ENCODE assay signal across 24 mouse cellular contexts in the genomic region with DNA sequence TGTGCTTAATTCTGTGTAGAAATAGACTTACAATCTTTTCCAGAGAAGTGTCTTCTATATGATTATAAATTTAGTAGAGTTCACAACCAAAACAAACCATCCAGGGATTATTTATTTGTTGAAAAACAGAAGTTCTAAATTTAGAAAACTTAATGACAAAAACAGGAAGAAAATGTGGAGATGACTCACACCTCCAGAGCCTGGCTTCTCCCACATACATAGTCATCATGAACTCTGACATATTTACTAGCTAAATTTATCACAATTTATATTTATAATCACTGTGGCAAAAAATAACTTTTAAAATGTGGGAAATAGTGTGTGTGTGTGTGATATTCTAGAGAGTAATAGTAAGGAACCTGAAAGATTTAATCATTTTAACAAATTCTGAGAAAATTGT.
DNase-seq lines count a peak whose midpoint lies in the region; TF ChIP-seq lines count a peak whose summit lies in the region.
"Had no signal": no experiment of that assay in that cellular context is flagged by ENCODE, and none has a peak within 500 bp of the region (broad histone marks: within the 10 kb centered on the region; RNA-seq: fewer than 3 reads in every experiment).

No protein-coding gene starts in this region.

- no peaks in the 10 kb centered on the region for H3K79me2 ChIP-seq in MEL (ENCODE audit: control insufficient read depth, insufficient read depth, low read length, poor library complexity)

- TF ChIP-seq CTCF in MEL (IDR thresholded peaks at IDR 0.05 in 2 of 3, conservative IDR thresholded peaks at IDR 0.05 in 1 of 3; ENCODE audit: control insufficient read depth in 1 of 3, insufficient read depth in 1 of 3, low read depth in 2 of 3, low read length in 3 of 3, poor library complexity in 1 of 3, severe bottlenecking in 1 of 3), result no peak

- H3K36me3 ChIP-seq in MEL (ENCODE audit: control insufficient read depth in 1 of 2, insufficient read depth in 2 of 2, low read length in 2 of 2), result no peaks in the 10 kb centered on the region
- H3K36me3 ChIP-seq: embryonic facial prominence, embryonic 13.5 days; embryonic facial prominence, embryonic 15.5 days; forebrain, embryonic 10.5 days; forebrain, embryonic 12.5 days; G1E had no signal

- H3K27me3 ChIP-seq in MEL (ENCODE audit: control insufficient read depth in 1 of 2, insufficient read depth in 2 of 2, low read length in 2 of 2), result no peaks in the 10 kb centered on the region
- H3K27me3 ChIP-seq: CH12.LX; embryonic facial prominence, embryonic 13.5 days; embryonic facial prominence, embryonic 15.5 days; forebrain, embryonic 12.5 days; Patski had no signal

- no peak overlapping the region for H3K9ac ChIP-seq in MEL (ENCODE audit: control insufficient read depth, low read depth, low read length, poor library complexity, severe bottlenecking)
- H3K9ac ChIP-seq: embryonic facial prominence, embryonic 13.5 days; embryonic facial prominence, embryonic 15.5 days; forebrain, embryonic 12.5 days had no signal

- no peaks in the 10 kb centered on the region for H3K4me1 ChIP-seq in MEL (ENCODE audit: control insufficient read depth in 1 of 2, insufficient read depth in 2 of 2, low read length in 2 of 2)
- H3K4me1 ChIP-seq: embryonic facial prominence, embryonic 13.5 days; embryonic facial prominence, embryonic 15.5 days; forebrain, embryonic 10.5 days; forebrain, embryonic 12.5 days had no signal

- no peak overlapping the region for H3K27ac ChIP-seq in MEL (ENCODE audit: control insufficient read depth, low read depth, low read length)
- H3K27ac ChIP-seq: embryonic facial prominence, embryonic 13.5 days; embryonic facial prominence, embryonic 15.5 days; forebrain, embryonic 10.5 days; forebrain, embryonic 12.5 days had no signal

- no peak overlapping the region for H3K4me3 ChIP-seq in MEL (ENCODE audit: control insufficient read depth in 1 of 2, insufficient read depth in 1 of 2, low read depth in 2 of 2, low read length in 2 of 2)
- H3K4me3 ChIP-seq: embryonic facial prominence, embryonic 13.5 days; embryonic facial prominence, embryonic 15.5 days; erythroblast, embryonic 14.5 days; forebrain, embryonic 10.5 days; forebrain, embryonic 12.5 days had no signal

- H3K9me3 ChIP-seq in MEL (replicated peaks; ENCODE audit: insufficient read depth, low read length), result no peaks in the 10 kb centered on the region
- H3K9me3 ChIP-seq: embryonic facial prominence, embryonic 13.5 days; embryonic facial prominence, embryonic 15.5 days; forebrain, embryonic 10.5 days; forebrain, embryonic 12.5 days had no signal

- TF ChIP-seq POLR2A in MEL (IDR thresholded peaks at IDR 0.05; ENCODE audit: control insufficient read depth in 1 of 2, insufficient read depth in 1 of 2, low read depth in 1 of 2, low read length in 2 of 2, poor library complexity in 1 of 2), result no peak

- 0 out of 4 replicates have a peak, but pooled peaks of 1 of the 2 experiments have one; percentile 23 for TF ChIP-seq EP300 in MEL (IDR thresholded peaks at IDR 0.05; ENCODE audit: low read depth in 1 of 2, low read length in 2 of 2)

- no peak for TF ChIP-seq RAD21 in MEL (IDR thresholded peaks at IDR 0.05; ENCODE audit: low read depth, low read length)

- DNase-seq in 416B (ENCODE audit: low read depth) (peak; percentile 61), MEL (ENCODE audit: low read depth, low spot score) (peak; percentile 40)
- peak; percentile 2 for DNase-seq in brain, adult 2 months (ENCODE audit: low read depth, low spot score)
- no peak for DNase-seq in testis, postnatal 14 days (ENCODE audit: low spot score)
- no peak for DNase-seq in retina, postnatal 1 day
- DNase-seq: adrenal gland, adult 8-10 months; adrenal gland, postnatal 14 days; adrenal gland, postnatal 36 days; B cell, adult 2 months; cerebellum, adult 11 months; cerebellum, adult 18-20 months; cerebellum, adult 8-10 months; cerebellum, adult 9-11 months; cerebellum, postnatal 14 days; cerebellum, postnatal 36 days; embryo, embryonic 11 days had no signal

TF ChIP-seq in MEL, 35 proteins besides CTCF, POLR2A, EP300 and RAD21:
- TF ChIP-seq ZMIZ1 (IDR thresholded peaks at IDR 0.05; ENCODE audit: low read depth, low read length) (no peak), ETS1 (IDR thresholded peaks at IDR 0.05; ENCODE audit: low read depth, low read length) (peak; percentile 62), MEF2A (IDR thresholded peaks at IDR 0.05; ENCODE audit: extremely low read depth, insufficient replicate concordance, low read depth, low read length, poor library complexity, severe bottlenecking) (peak; percentile 84; the same call in 1 of the 2 replicates)

Comparison
In these comparisons a context has a peak if more than half of its experiments do, and no peak if none do; other contexts are left out.
1. DNase-seq: peak in 416B (single experiment), MEL (single experiment) and brain, adult 2 months (single experiment); none in testis, postnatal 14 days (single experiment) and retina, postnatal 1 day (single experiment).